In genomic region chr12:76938013-76938412, GRCm38 (mm10) we compare ENCODE assay signal across 21 mouse cellular contexts.
"Had no signal": no experiment of that assay in that cellular context is flagged by ENCODE, and none has a peak within 500 bp of the region (broad histone marks: within the 10 kb centered on the region; RNA-seq: fewer than 3 reads in every experiment).

No protein-coding gene starts in this region.

- H3K27ac ChIP-seq: gastrocnemius, adult 2 months; heart, embryonic 10.5 days; hindbrain, embryonic 10.5 days; hindbrain, embryonic 12.5 days; hindbrain, embryonic 14.5 days; intestine, embryonic 15.5 days; layer of hippocampus, adult 2 months; left cerebral cortex, adult 2 months; limb, embryonic 10.5 days; limb, embryonic 12.5 days; liver, embryonic 13.5 days; liver, embryonic 15.5 days had no signal

- H3K27me3 ChIP-seq: heart, embryonic 12.5 days; hindbrain, embryonic 12.5 days; intestine, embryonic 15.5 days; limb, embryonic 12.5 days; liver, embryonic 13.5 days; liver, embryonic 15.5 days had no signal

- DNase-seq: gastrocnemius, adult 2 months; gastrocnemius, postnatal 10 days; gastrocnemius, postnatal 25 days; heart, adult 18-20 months; heart, postnatal 10 days; heart, postnatal 4 days; kidney, postnatal 14 days; liver; liver, embryonic 13.5 days; liver, postnatal 0 days had no signal

- H3K4me1 ChIP-seq: hindbrain, embryonic 10.5 days; hindbrain, embryonic 12.5 days; intestine, embryonic 15.5 days had no signal

- H3K4me3 ChIP-seq: gastrocnemius, adult 2 months; heart, embryonic 10.5 days; heart, embryonic 12.5 days; hindbrain, embryonic 10.5 days; hindbrain, embryonic 12.5 days; intestine, embryonic 15.5 days; layer of hippocampus, adult 2 months; left cerebral cortex, adult 2 months; limb, embryonic 10.5 days; limb, embryonic 12.5 days; liver, embryonic 13.5 days; liver, embryonic 15.5 days had no signal
